Mouse (Mus musculus) cerebellum, adult 18-20 months (tissue): ENCODE measurements around the gene Mlh1.

ENCODE experiments used
- DNase-seq, 2 experiments: peaks; one replicate each; pipeline ENCODE4 v3.0.0; 2021

Gene Mlh1

DNA sequence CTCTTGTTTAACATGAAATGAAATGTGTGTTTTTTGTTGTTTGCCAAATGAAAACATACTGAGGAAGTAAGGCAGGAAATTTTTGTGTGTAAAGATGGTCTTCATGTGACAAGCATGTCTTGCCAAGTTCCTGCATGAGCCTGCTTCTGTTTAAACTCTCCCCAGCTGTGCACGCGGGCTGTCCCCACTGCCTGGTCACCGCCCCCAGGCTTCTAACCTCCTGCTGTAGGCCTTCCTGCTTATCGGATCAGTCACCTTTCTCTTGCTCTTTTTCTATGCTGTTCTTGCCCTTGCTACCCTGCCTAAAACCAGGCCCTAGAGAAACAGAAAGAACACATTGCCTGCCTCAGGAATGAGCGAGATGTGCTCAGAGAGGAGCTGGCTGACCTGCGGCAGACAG, 58.1 kb downstream of the Mlh1 start:
- DNase-seq = no peak

DNA sequence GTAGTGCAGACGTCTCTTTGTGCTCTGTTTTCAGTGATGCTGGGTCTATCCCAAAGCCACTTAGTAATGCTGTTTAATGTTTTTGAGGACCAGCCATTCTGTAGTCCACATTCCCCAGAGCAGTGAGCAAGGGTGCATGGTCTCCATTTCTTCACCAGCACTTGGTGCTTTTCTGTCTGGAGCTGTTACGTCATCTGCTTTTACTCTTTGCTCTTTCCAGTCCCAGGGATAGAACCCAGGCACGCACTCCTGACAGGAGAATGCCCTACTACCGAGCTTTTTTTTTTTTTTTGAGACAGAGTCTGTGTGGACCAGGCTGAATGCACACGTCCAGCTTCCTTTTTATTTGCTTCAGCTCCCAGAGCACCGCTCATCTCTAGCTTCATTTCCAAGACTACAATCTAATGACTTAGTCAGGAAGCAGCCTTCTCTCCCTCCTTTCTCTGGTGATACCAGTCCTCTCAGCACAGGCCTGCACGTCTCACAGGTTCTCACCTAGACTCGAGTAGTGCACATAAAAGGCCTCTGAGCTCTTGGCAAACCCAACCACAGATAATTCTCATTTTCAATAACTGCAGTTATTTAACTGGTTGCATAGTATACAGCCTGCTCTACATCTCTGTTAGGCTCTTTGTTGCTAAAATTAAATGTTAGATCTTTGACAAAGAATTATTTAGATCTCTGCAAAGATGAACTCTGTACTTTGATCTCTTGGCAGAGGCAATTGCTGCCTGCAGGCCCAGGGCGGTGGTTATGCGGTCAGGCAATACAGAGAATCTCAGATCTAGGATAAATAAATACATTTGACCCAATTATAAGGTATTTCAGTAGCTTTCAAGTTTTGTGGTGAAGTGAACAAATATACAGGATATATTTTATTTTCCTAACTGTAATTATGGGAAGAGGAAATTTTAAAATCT, 60.2 kb downstream of the Mlh1 start:
- no peak for DNase-seq

DNA sequence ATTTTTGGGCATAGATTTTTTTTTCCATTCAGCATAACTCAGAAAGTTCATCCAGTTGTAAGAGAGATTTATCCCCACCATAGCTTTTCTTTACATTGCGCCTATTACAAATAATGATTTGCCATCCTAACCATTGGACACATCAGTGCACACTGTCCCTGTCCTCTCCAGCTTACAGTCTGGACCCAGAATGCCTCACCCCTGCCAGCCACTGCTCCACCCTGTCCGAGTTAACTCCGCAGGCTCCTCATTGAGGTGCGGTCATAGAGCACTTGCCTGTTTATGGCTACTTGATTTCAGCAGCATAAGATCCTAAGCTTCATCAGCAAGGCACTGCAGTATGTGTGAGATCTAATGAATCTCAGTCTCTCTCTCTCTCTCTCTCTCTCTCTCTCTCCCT, 61.2 kb downstream of the Mlh1 start:
- DNase-seq = no peak

DNA sequence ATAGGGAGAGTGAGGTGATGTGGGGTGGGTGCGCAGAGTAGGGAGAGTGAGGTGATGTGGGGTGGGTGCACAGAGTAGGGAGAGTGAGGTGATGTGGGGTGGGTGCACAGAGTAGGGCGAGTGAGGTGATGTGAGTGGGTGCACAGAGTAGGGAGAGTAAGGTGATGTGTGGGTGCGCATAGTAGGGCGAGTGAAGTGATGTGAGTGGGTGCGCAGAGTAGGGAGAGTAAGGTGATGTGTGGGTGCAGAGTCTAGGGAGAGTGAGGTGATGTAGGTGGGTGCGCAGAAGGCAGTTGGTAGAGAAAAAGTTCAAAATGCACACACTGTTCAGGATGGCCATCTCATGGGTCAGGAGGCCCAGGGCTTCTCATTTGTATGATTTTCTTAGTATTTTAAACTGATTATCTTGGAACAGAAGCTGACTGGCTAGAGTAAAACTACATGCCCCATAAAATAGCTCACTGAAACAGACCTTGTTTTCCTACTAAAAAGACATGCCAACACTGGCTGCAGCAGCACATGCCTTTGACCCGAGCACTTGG, 62.4 kb downstream of the Mlh1 start:
- no peak for DNase-seq

DNA sequence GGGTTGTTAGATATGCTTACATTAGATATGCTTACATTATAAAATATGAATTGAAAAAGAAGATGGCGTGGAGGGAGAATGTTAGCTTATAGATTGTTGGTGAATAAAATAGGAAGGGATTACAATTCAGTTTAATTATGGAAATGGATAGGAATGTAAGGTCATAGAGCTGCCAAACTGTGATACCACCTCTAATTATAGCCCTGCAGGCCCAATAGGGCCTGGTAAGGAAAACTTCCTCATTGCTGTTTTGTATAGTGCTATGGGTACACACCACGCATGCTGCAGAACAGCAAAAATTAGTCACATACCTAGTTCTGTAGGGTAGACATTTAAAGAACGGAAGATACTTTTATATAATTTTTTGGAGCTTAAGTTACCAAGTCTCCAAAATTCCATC, 63.4 kb downstream of the Mlh1 start:
- no peak for DNase-seq

DNA sequence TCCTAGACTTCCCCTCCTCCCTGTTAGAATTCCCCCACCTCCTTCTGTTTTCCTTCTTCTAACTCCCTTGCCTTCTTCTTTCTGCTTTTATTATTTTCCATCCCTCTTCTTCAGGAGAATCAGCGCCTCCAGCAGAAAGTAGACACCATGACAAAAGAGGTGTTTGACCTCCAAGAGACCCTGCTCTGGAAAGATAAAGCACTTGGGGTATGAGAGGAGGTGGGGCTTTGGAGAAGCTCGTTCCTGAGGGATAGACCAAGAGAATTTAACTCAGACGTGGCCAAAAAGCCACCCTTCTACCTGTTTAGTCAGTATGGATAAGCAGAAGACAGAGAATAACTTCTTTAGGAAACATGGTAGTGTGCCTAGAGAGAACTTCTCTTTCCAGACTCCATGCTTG, 63.9 kb downstream of the Mlh1 start:
- no peak for DNase-seq

DNA sequence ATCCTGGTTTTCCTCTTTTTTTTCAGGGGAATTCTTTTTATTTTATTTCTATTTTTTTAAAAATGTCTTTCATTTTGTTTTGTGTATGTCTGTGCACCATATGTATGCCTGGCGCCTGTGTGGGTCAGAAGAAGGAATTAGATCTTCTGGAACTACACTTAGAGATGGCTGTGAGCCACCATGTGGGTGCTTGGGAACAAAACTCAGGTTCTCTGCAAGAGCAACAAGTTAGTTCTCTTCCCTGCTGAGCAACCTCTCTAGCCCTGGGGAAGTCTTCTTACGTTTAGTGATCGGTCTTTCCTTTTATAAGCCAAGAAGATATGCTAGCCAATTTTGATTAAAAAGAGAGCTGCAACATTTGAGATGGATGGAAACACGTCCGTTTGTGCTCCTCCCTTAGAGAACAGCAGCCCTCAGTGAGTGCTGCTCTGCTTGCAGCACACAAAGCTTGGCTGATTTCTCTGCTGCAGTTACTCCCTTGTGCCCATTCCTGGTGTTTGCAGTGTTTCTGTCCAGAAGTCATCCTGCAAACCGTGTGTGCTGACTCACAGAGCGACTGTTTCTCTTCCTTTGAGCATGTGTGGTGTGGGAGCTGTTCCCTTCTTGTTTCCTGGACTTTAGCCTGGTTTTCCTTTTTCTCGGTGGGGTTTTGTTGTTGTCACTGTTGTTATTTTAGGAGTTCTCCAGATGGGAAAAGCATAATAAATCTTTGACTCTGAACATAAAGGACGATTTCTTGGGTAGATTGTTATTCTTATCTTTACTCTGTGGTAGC, 66.8 kb downstream of the Mlh1 start:
- no peak for DNase-seq

DNA sequence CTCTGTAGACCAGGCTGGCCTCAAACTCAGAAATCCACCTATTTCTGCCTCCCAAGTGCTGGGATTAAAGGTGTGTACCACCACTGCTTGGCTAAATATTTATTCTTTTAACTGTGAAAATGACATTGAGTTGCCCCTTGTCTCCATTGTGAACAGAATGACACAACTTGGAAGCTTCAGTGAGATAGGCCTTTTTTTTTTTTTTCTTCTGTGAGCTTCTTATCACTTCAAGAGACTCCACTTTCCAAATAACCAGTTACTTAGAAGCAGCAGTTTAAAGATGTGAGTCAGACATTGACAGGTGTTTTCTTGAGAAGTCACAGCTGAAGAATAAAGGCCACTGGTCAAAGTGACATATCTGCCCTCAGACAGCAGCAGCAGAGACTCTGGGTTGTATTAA, 71.4 kb downstream of the Mlh1 start:
- DNase-seq = no peak

DNA sequence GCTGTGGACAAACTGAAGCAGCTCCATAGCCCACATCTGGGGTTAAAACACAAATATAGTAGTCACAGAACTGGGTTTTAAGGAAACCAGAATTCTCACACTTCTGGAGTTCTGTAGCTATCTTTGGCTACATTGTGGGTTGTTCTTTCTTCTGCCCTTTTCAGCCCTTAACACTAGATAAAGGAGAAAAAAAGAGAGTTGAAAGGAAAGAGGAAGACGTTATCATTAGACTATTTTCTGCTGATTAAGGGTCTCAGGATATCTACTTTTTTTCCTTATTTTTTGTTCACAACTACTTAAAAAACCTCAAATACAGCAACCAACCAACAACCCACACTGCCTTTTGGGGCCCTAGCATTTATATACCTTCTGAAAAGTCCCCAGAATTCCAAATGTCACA, 73.3 kb downstream of the Mlh1 start:
- no peak for DNase-seq

DNA sequence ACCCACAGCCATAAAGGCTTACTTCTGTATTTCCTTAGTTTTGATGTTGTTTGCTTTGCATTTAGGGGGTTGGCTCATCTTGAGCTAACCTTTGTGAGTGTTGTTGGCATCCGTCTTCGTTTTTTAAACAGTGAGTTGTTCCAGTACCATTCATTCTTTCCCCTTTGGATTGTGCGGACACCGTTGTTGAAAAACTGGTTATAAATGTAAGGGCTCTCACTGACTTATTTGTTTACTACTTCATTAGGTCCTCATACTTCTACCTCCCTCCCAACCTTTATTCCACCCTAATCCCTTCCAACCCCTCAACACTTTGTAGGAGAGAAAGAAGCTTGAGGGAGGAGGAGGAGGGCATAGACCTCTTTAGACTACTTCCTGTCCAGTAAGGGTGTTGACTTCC, 73.9 kb downstream of the Mlh1 start:
- DNase-seq = no peak

DNA sequence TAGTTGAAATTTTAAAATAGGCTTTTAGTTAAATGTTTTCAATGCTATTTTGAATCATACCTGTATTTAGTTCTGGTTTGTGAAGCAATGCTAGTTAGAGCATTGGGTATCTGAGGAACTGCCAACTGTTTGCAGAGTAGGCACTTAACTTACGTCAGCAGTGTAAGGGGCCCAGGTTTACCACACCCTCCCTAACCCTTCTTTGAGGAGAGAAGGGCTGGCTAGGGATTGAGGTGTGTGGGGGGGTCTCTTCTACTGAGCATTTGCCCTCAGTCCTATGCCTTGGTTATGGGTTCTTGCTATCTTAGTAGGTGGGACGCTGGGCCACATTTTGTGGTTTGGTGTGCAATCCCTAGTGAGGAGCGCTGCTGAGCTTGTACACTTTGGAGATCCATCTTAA, 74.5 kb downstream of the Mlh1 start:
- no peak for DNase-seq

DNA sequence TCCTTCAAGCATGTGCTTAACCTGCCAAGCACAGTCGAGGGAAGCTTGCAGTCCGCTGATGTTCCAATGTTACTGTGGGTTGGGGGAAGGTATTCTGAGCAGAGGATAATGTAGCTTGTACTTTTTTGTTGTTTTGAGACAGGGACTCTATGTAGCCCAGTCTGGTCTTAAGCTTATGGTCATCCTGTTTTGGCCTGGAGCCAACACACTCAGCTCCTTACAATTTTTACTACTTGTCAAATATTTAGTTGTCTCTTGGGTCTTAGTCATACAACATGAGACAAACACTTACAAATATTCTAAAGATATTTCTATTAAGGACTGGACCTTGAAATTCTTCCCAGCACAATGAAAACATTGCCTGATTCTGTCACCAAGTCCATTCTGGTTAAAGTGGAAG, 78.4 kb downstream of the Mlh1 start:
- DNase-seq = no peak

DNA sequence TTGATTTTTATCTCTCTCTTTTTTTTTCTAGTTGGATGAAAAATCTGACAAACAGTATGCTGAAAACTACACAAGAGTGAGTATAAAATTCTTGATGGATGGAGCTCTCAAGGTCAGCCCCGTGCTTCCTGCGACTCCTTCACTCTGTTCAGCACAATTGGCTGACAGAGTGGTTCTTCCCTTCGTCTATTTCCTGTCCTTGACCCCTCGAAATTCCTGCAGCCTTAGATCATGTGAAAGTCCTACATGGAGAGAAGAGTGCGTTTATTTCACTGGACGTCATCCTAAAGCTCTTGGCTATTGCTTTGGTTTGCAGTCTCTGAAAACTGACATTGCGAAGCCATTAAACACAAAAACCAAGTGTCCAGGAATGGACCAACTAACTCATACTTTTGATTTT, 82.9 kb downstream of the Mlh1 start:
- DNase-seq = no peak

DNA sequence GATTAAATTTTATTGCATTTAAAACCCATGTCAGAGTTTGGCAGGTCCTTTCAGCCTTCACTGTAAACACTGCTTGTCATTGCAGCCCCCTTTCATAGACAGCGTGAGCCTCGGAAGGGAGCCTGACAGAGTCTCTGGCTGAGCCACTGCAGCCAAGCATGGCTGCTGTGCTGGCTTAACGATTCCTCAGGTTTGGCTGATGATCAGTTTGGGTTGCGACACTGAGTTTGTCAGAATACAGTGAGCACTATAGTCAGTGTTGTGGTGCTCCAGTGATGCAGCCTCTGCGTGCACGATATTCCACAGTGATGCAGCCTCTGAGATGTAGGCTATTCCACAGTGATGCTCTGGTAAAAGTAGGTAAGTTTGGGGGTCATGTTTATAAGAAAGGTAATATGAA, 84.7 kb downstream of the Mlh1 start:
- no peak for DNase-seq

DNA sequence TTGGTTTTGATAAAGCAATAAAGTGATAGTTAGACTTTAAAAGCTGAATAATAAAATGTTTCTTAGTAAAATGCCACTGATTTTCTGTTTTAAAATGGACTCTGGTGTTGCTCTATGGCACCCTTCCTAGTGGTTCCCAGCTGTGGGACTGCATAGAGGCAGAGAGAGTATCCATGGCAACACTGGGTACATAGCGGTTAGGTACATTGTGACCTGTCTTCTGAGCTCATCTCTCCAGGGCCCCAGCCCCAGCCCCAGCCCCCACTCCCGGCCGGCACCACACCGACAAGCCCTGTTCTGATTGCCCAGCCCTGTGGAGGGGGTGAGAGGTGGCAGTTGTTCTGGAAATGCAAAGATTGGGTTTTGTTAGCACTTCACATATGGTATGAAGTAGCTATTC, 86.7 kb downstream of the Mlh1 start:
- no peak for DNase-seq

DNA sequence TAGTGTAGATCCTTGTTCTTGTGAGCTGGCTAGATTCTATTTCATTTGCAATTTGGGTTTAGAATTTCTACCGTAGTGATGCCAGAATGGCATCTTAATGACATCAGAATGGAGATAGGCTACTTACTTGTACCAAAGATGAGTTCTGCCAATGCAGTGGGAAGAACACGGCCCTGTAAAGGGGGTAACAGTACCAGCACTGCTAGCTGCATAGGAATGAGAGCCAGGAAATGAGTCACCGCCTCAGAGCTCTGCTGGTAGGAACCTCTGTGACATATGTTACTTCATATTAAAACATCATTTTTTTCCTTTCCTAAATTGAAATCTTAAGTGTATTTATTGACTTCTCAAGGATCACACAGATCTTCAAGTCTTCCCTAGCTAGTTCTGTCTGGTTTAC, 89.4 kb downstream of the Mlh1 start:
- DNase-seq = peak; percentile 10 to 37

DNA sequence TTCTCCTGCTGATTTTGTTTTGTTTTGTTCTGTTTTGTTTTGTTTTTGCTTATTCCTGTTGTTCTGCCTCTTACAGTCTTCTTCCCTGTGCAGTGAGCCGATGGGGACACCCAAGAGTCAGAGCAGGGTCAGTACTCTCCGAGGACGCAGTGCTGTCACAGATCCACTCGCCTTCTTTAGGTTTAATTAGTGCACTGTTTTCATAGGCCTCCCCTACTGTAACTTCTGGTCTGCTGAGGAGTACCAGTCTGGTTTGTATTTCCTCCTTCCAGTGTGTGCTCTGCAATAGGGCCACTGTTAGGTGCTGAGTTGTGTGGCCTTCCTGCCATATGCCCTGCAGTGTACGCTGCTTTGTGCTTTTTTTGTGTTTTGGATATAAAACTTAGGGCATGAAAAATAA, 92.6 kb downstream of the Mlh1 start:
- DNase-seq = no peak
